Mouse (Mus musculus) limb, embryonic 14.5 days (tissue): ENCODE data around the gene Tmem210. TPM values are rescaled to one million over a fixed set of nuclear protein-coding genes. Genes with fewer than 3 reads are reported as not detected.

Experiments used
- ATAC-seq: fragments of 200-750 bp; cut with Nextera tagmentation; 2 replicates; pipeline ENCODE4 v1.8.0; 2017; ENCODE audit warnings: low read depth, moderate number of reproducible peaks, moderate TSS enrichment; ENCODE audit not compliant: low FRiP score
- DNase-seq: peaks from one replicate; pipeline ENCODE4 v3.0.0-alpha.2; 2015; ENCODE audit warnings: low spot score
- H3K27ac ChIP-seq: fragments of 300-500 bp; sonication (generic); replicated peaks from 2 replicates; pipeline ENCODE4 v1.5.1; 2014; ENCODE audit warnings: low read depth, mild to moderate bottlenecking, low read length, moderate library complexity, mixed read lengths
- H3K27me3 ChIP-seq: fragments of 300-500 bp; sonication (generic); 2 replicates; pipeline ENCODE4 v1.6.1; 2014; ENCODE audit warnings: low read length, mixed read lengths; ENCODE audit not compliant: control insufficient read depth, insufficient read depth
- H3K36me3 ChIP-seq: fragments of 300-500 bp; sonication (generic); 2 replicates; pipeline ENCODE4 v1.6.1; 2014; ENCODE audit warnings: mild to moderate bottlenecking, low read length, moderate library complexity, mixed read lengths; ENCODE audit not compliant: control insufficient read depth, insufficient read depth
- H3K4me1 ChIP-seq: fragments of 300-500 bp; sonication (generic); 2 replicates; pipeline ENCODE4 v1.6.1; 2014; ENCODE audit warnings: antibody characterized with exemption, low read length, mixed read lengths; ENCODE audit not compliant: control insufficient read depth, insufficient read depth
- H3K4me2 ChIP-seq: fragments of 300-500 bp; sonication (generic); replicated peaks from 2 replicates; pipeline ENCODE4 v1.6.1; 2014; ENCODE audit warnings: low read depth, mild to moderate bottlenecking, low read length, moderate library complexity; ENCODE audit not compliant: severe bottlenecking
- H3K4me3 ChIP-seq: fragments of 300-500 bp; sonication (generic); replicated peaks from 2 replicates; pipeline ENCODE4 v1.5.1; 2014; ENCODE audit warnings: low read length
- H3K9ac ChIP-seq: fragments of 300-500 bp; sonication (generic); 2 replicates; pipeline ENCODE4 v1.6.1; 2014; ENCODE audit warnings: mild to moderate bottlenecking, low read depth, low read length, moderate library complexity; ENCODE audit not compliant: severe bottlenecking
- H3K9me3 ChIP-seq: fragments of 300-500 bp; sonication (generic); 2 replicates; pipeline ENCODE4 v1.6.1; 2016; ENCODE audit warnings: low read length; ENCODE audit not compliant: control insufficient read depth
- POLR2A ChIP-seq: fragments of 200-500 bp; IDR thresholded peaks from 2 replicates; pipeline ENCODE4 v1.8.0; 2012; ENCODE audit warnings: inconsistent platforms, mild to moderate bottlenecking, moderate library complexity, borderline replicate concordance; ENCODE audit not compliant: insufficient read depth, insufficient read length; ENCODE audit errors: extremely low read depth
- WGBS: fragments of 180-500 bp; shearing (Covaris S2); extraction: QIAGEN DNeasy Blood & Tissue Kit; methylation state at CpG from one replicate; pipeline ENCODE4 v1.1.7; 2014; 5-methylcytosine and 5-hydroxymethylcytosine counted together
- polyA plus RNA-seq, 2 experiments: library from polyadenylated mRNA; depleted of rRNA in 1 of 2; stranded (reverse) in 1 of 2; unstranded in 1 of 2; fragments of >200 nt; fragmentation: Nextera tagmentation in 1 of 2; extraction: Ambion mirVana in 1 of 2; gene quantifications; 2 replicates each; pipeline versions ENCODE4 v1.2.1 to v1.2.3; 2012 to 2014

Gene Tmem210
- polyA plus RNA-seq, 2 experiments = not detected

GRCm38 (mm10) chr2:25286837-25287636, 908 bp upstream of the Tmem210 start:
- no peak overlapping the region for H3K4me2 ChIP-seq
- peaks cover 44% of the 10 kb centered on the region for H3K27me3 ChIP-seq
- TF ChIP-seq POLR2A = no peak
- ATAC-seq (no peak), DNase-seq (peak; percentile 36)
- peaks cover 42% of the 10 kb centered on the region for H3K36me3 ChIP-seq
- H3K9ac ChIP-seq = no peak overlapping the region
- no peak overlapping the region for H3K27ac ChIP-seq
- no peaks in the 10 kb centered on the region for H3K4me1 ChIP-seq
- H3K9me3 ChIP-seq = no peaks in the 10 kb centered on the region
- no peak overlapping the region for H3K4me3 ChIP-seq
- WGBS = 54% methylated on average over 7 of the region's 7 CpGs

GRCm38 (mm10) chr2:25288734-25289345, 895 bp downstream of the Tmem210 start:
- H3K36me3 ChIP-seq = peaks cover 24% of the 10 kb centered on the region
- no peak overlapping the region for H3K4me3 ChIP-seq
- H3K27me3 ChIP-seq = peaks cover 58% of the 10 kb centered on the region
- DNase-seq (no peak), ATAC-seq (no peak)
- WGBS = 78% methylated on average over 7 of the region's 7 CpGs
- no peak for TF ChIP-seq POLR2A
- H3K4me2 ChIP-seq = no peak overlapping the region
- no peaks in the 10 kb centered on the region for H3K9me3 ChIP-seq
- no peak overlapping the region for H3K9ac ChIP-seq
- H3K27ac ChIP-seq = no peak overlapping the region
- peaks cover 3% of the 10 kb centered on the region; the same call in 1 of the 2 replicates for H3K4me1 ChIP-seq

GRCm38 (mm10) chr2:25289651-25290050, 1.7 kb downstream of the Tmem210 start, which contains the start of gene Lrrc26:
Gene Lrrc26, plus strand, starts transcription at chr2:25289915.
- Histone ChIP-seq H3K4me3 (peak within 1 kb of the TSS; percentile 18), H3K36me3 (peaks cover 16% of the 10 kb centered on the region), H3K9ac (no peak within 1 kb of the TSS), H3K4me1 (peaks cover 3% of the 10 kb centered on the region; the same call in 1 of the 2 replicates), H3K4me2 (peak within 1 kb of the TSS; percentile 28; the same call in 1 of the 2 replicates), H3K27me3 (peaks cover 58% of the 10 kb centered on the region), H3K9me3 (no peaks in the 10 kb centered on the region), H3K27ac (no peak within 1 kb of the TSS)
- DNase-seq (no peak), ATAC-seq (no peak)
- WGBS = 4% methylated on average over 11 of the region's 11 CpGs
- no peak for TF ChIP-seq POLR2A

- DNase-seq (no peak), ATAC-seq (no peak)
- no peak overlapping the region for H3K27ac ChIP-seq
- H3K9ac ChIP-seq = no peak overlapping the region
- TF ChIP-seq POLR2A = no peak
- H3K9me3 ChIP-seq = no peaks in the 10 kb centered on the region
- H3K4me1 ChIP-seq = peaks cover 3% of the 10 kb centered on the region; the same call in 1 of the 2 replicates
- peaks cover 58% of the 10 kb centered on the region for H3K27me3 ChIP-seq
- 3% methylated on average over 54 of the region's 54 CpGs for WGBS
- H3K4me2 ChIP-seq = peak overlapping the region; percentile 28; the same call in 1 of the 2 replicates
- H3K36me3 ChIP-seq = peaks cover 10% of the 10 kb centered on the region
- H3K4me3 ChIP-seq = peak overlapping the region; percentile 18
Measured at GRCm38 (mm10) chr2:25290101-25290815, 2.3 kb downstream of the Tmem210 start.

- whole genome bisulfite sequencing = under 1% methylated on average over 18 of the region's 18 CpGs
- ATAC-seq (no peak), DNase-seq (no peak)
- H3K9me3 ChIP-seq = no peaks in the 10 kb centered on the region
- peak overlapping the region; percentile 28; the same call in 1 of the 2 replicates for H3K4me2 ChIP-seq
- H3K27me3 ChIP-seq = peaks cover 58% of the 10 kb centered on the region
- H3K36me3 ChIP-seq = peaks cover 5% of the 10 kb centered on the region
- H3K27ac ChIP-seq = no peak overlapping the region
- H3K4me1 ChIP-seq = peaks cover 3% of the 10 kb centered on the region; the same call in 1 of the 2 replicates
- no peak overlapping the region for H3K9ac ChIP-seq
- TF ChIP-seq POLR2A = no peak
- peak overlapping the region; percentile 18 for H3K4me3 ChIP-seq
Measured at GRCm38 (mm10) chr2:25290816-25291130, 2.8 kb downstream of the Tmem210 start.
